Mouse (Mus musculus) bone marrow macrophage, adult 2 months (primary cell): ENCODE results near the gene Peli2. TPM values are rescaled to one million over a fixed set of nuclear protein-coding genes. Genes with fewer than 3 reads are reported as not detected.
A peak's percentile ranks its signal among the peaks of the same experiment; 100 is the strongest.

Experiments
- H3K27ac ChIP-seq: 2 replicates; pipeline ENCODE4 v1.5.1; 2012; ENCODE audit warnings: low read depth, low read length; ENCODE audit not compliant: insufficient read depth
- H3K4me1 ChIP-seq: 2 replicates; pipeline ENCODE4 v1.6.1; 2012; ENCODE audit warnings: low read length; ENCODE audit not compliant: control insufficient read depth, insufficient read depth
- H3K4me3 ChIP-seq: 2 replicates; pipeline ENCODE4 v1.5.1; 2012; ENCODE audit warnings: mild to moderate bottlenecking, low read length, moderate library complexity; ENCODE audit not compliant: insufficient read depth
- CTCF ChIP-seq: IDR thresholded peaks from 2 replicates; pipeline ENCODE4 v1.5.1; 2012; ENCODE audit warnings: low read depth, mild to moderate bottlenecking, low read length, moderate library complexity
- POLR2A ChIP-seq: IDR thresholded peaks from 2 replicates; pipeline ENCODE4 v1.6.1; 2012; ENCODE audit warnings: mild to moderate bottlenecking, low read depth, low read length, borderline replicate concordance
- polyA plus RNA-seq: library from polyadenylated mRNA; stranded (reverse); fragments of >200 nt; gene quantifications from 2 replicates; pipeline ENCODE4 v1.2.4, GENCODE M21; 2012; ENCODE audit not compliant: missing spikeins, insufficient read depth, insufficient read length

Peli2 gene
- polyA plus RNA-seq, 1 experiment = 26.3 TPM

DNA sequence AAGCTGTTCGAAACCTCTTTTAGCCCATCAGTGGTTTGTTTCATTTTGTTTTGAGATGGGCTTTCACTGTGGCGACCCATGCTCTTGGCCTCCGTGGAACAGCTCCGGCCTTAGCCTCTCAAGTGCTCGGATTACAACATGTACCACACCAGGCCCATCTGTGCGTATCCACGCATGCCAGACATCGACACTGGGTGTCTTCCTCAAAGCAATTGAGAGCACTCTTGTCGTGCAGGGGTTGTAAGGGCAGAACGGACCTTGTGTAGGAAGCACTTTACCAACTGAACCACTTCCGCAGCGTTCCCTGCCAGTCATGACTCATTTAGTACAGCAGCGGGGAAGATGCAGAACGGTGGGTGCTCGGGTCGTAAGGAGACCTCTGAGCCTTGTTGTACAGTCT, 78.3 kb downstream of the Peli2 start:
- Histone ChIP-seq H3K27ac (0 out of 2 replicates have a peak overlapping the region, but pooled peaks have one; percentile 9), H3K4me3 (peak overlapping the region; percentile 9), H3K4me1 (peaks cover 30% of the 10 kb centered on the region)
- TF ChIP-seq POLR2A (no peak), CTCF (no peak)

- peaks cover 30% of the 10 kb centered on the region for H3K4me1 ChIP-seq
- TF ChIP-seq CTCF (no peak), POLR2A (no peak)
- H3K4me3 ChIP-seq = no peak overlapping the region
- no peak overlapping the region for H3K27ac ChIP-seq
Observed at GRCm38 (mm10) chr14:48199506-48199905, 78.9 kb downstream of the Peli2 start.

- Histone ChIP-seq H3K27ac (no peak overlapping the region), H3K4me1 (peaks cover 30% of the 10 kb centered on the region)
Observed at GRCm38 (mm10) chr14:48200291-48200690, 79.7 kb downstream of the Peli2 start.

GRCm38 (mm10) chr14:48200788-48201187, 80.2 kb downstream of the Peli2 start:
- TF ChIP-seq CTCF (no peak), POLR2A (no peak)
- peaks cover 30% of the 10 kb centered on the region for H3K4me1 ChIP-seq
- H3K4me3 ChIP-seq = no peak overlapping the region
- H3K27ac ChIP-seq = no peak overlapping the region

More at GRCm38 (mm10) chr14:48200291-48200690, 79.7 kb downstream of the Peli2 start:
- H3K4me3 ChIP-seq = no peak overlapping the region
- TF ChIP-seq CTCF (no peak), POLR2A (no peak)

DNA sequence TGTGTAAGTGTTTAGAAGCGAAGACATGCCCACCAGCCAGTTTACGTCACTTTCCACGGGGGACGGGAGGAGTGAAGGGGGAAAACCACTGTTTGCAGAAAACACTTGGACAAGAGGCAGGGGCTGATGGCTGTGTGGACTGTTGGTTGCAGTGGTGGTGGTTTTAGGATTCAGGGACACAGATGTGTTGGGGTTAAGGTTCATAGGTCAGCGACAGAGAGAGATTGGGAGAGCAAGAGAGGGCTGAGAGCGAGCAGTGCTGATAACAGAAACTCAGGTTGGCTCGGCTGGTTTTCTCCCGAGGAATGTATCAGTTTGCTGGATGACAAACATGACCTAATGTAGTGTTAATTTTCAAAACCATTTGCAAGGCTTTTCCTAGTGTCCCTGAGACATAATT, 80.8 kb downstream of the Peli2 start:
- Histone ChIP-seq H3K4me1 (peaks cover 30% of the 10 kb centered on the region), H3K27ac (no peak overlapping the region), H3K4me3 (no peak overlapping the region)
- TF ChIP-seq CTCF = no peak
- TF ChIP-seq POLR2A = no peak

DNA sequence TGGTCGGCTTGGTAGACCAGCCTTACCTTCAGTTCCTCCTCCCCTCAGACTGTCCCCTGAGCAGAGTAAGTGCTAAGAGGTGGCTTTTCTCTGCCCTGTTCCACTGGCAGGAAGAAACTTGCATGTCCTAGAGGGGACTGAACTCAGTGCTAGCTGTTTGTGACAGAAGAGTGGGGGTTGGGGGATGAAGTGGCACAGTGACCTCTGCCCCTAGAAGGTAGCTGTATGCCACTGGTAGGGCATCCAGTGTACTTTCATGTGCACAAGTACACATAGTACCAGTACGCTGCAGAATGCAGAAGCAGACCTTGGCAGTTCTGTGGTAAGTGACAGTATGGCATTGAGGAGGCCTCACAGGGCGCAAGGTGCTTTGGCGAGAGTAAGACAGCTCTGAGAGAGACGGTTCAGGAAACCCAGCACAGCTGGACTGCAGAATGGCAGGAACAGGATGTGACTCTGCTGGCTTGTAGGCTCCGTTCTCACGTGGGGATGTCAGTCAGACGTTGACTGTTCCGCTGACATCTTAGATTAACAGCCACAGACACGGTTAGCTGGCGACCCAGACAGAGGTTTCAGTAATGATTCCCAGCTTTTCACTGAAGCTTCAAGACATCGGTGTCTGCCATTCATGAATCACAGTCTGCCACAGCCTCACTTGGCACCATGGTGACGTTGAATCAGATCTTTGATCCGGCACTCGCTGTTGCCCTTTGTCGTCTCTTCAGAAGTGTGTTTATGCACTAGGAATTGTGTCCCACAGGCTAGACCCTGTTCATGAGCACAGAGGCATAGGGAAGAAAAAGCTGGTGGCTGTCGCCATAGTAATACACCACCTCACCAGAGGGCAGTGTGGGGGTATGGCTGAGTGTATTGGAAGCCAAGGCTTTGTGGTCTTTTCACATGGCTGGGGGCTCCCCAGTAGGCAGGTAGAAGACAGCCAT, 81.7 kb downstream of the Peli2 start:
- Histone ChIP-seq H3K27ac (no peak overlapping the region), H3K4me1 (peaks cover 25% of the 10 kb centered on the region), H3K4me3 (no peak overlapping the region)
- TF ChIP-seq POLR2A (no peak), CTCF (no peak)

DNA sequence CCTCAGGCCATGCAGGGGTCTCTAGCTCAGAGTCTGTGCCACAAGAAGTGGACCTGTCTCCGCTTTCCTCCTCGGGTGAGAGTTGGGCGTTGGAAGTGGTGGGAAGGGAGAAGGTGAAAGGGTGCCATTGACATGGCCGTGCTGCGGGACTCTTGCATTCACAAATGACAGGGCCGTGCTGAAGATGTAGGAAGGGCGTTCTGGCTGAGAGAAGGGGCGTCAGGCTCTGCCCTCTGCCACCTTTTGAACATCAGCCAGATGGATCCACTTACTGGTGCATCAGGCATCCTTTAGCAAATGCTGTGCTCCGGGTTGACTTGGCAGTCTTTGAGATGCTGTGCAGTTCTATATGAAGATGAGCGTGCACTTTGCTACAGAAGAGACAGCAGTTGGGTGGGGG, 84.4 kb downstream of the Peli2 start:
- Histone ChIP-seq H3K27ac (no peak overlapping the region), H3K4me1 (peaks cover 11% of the 10 kb centered on the region), H3K4me3 (no peak overlapping the region)
- TF ChIP-seq POLR2A = no peak
- TF ChIP-seq CTCF = no peak

GRCm38 (mm10) chr14:48205635-48206034, 85.0 kb downstream of the Peli2 start:
- no peak overlapping the region for H3K27ac ChIP-seq
- H3K4me3 ChIP-seq = no peak overlapping the region
- peaks cover 11% of the 10 kb centered on the region for H3K4me1 ChIP-seq
- TF ChIP-seq CTCF = no peak
- TF ChIP-seq POLR2A = no peak

DNA sequence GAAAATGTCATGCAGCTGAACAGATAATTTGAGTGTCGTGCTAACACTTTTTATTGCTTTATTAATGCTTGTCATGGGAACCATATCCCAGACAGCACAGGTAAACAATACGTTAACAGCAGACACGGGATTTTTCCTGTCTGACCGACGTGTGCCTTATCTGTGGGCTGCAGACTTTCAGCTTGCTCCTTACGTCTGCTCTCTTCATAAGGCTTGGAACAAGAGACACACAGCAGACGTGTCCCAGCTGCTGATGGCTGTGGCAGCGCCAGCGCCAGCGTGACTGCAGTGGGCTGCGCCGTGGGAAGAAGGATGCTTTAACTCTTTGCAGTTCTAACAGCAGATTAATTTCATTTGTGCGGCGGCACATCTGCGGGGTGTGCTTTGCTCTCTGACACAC, 86.5 kb downstream of the Peli2 start:
- no peak for TF ChIP-seq POLR2A
- TF ChIP-seq CTCF = no peak
- H3K27ac ChIP-seq = no peak overlapping the region
- no peak overlapping the region for H3K4me3 ChIP-seq
- peaks cover 7% of the 10 kb centered on the region for H3K4me1 ChIP-seq

DNA sequence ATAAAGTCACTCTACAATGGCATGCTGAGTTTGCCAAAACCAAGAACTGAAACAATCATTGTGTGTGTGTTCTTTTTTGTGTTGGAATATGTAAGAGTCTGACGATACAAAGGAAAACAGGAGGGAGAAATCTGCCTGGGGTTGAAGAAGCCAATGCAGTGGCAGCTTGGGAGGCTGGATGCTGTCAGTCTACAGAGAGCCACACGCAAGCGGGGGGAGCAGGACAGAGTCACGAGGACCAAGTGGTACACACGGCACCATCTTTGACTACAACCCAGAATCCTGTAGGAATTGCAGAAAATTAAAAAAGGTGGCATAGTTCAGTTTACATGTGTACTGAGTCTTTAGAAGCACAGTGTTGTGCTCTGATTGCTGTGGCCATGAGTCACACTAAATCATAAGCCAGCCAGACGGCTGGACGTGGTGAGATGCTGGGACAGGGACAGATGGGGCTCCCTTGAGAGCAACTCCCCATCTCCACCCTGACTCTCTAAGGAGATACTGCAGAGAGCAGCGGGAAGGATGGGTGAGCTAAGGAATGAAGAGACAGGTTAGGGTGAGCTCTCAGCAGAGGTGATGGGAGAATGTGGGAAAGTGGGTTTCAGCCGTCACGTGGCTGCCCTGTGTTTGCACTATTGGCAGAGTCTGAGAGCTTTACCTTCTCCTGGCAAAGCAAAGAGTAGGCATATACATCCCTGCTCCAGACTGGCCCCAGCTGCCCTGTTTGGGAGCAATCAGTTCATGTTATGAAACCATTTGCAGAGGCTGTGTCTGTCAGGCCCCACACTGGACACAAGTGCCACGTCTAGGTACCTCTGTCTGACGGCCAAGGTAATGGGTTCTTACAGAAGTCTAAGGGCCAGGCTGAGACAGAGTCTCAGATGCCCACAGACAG, 87.4 kb downstream of the Peli2 start:
- no peak for TF ChIP-seq CTCF
- TF ChIP-seq POLR2A = no peak
- Histone ChIP-seq H3K4me1 (no peaks in the 10 kb centered on the region), H3K4me3 (no peak overlapping the region), H3K27ac (no peak overlapping the region)
